Mouse (Mus musculus): Measurements from ENCODE around the gene Apbb1.

Apbb1 gene

DNA sequence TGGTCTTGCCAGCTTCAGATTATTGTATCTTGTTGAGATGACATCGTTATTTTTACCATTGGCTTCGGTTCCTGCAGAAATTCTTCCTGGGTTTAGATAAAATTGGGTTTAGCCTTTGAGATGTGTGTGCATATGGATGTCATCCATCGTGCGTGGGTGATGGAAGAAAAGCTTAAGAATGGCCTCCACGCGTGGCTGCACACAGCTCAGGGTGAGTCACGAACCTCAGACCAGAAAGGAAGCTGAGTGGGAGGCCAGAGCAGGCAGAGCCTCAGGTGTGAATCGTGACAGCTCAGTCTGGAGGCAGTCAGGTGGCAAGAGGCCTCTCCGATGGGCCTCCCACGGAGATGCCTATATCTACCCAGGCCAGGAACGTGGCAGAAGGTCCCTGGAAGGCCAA lies 62.1 kb downstream of the Apbb1 start:
- DNase-seq: no peak

DNA sequence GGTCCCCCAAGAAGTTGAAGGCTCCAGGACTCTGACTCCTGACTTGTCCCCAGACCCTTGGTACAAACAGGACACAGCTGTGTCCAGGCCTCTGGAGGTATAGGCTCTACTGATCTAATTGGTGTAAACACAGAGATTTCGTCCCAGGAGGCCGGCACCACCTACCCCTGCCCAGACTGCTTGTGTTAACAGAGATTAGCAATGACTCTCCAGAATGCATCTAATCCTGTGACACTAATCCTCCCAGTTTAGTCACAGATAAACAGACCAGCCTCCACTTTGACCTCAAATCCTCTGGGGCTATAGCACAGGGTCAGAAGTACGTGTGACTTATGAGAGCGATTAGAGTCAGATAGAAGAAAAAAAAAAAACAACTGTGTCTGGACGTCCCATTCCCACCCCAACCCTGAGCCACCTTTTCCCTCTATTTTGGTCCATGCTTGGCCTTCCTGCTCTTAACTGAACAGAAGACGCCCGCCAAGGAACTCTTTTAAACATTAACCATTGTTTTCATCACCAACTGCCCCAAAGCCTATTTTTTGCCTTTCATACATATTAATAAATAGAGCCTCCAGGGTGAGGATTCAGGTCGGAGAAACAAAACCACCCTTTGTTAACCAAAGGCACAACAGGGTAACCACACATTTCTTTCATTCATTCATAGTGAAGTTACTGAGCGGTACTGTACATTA lies 64.6 kb downstream of the Apbb1 start:
- DNase-seq: no peak

DNA sequence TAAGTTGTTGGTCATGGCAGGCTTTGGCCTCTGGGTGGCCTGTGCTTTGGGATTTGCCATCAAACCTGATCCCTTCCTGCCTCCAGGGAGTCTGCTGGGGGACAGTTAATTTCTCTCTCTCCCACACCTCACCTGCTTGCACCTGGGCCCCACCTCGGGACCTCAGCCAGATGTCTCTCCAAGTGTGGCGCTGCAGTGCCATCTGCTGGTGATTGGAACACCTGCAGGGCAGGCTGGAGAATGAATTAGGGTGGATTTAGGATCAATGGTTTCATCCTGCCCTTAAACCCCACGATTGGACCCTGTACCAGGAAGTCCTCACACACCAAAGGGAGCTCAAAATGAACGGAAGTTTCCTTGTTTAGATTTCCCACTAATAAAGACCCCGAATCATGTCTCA lies 66.3 kb downstream of the Apbb1 start:
- DNase-seq: peak; percentile 62

DNA sequence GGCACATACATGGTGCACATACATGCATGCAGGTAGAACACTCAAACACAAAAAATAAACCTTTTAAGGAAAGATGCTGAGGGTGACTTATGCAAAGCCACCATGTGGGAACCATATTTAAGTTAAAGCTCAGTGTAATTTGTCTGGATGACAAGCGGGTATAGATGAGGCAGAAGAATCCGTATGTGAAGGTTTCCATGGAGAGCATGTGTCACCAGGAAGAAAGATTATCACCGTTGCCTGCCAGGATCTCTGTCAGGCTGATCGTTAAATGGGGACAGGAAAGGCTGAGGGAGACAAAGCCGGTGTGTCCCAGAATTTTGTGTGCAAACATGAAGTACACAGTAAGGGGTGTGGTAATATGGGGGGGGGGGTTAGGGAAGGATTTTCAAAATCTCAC lies 66.9 kb downstream of the Apbb1 start:
- DNase-seq: no peak

DNA sequence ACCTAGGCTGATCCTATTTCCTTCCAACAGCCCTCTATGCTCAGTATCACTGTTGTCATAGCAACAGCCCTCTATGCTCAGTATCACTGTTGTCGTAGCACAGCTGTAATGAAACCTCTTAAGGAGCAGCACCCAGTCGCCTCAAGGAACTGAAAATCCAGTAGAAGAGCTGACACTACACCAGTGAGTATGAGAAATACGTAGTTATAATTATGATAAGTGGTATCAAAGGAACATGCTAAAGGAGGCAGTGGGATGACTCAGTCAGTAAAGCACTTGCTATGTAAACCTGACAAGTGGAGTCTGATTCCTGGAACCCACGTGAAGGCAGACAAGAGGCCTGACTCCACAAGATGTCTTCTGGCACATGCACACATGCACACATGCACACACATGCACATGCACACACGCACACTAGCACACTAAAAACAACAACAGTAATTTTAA lies 67.6 kb downstream of the Apbb1 start:
- DNase-seq: no peak

DNA sequence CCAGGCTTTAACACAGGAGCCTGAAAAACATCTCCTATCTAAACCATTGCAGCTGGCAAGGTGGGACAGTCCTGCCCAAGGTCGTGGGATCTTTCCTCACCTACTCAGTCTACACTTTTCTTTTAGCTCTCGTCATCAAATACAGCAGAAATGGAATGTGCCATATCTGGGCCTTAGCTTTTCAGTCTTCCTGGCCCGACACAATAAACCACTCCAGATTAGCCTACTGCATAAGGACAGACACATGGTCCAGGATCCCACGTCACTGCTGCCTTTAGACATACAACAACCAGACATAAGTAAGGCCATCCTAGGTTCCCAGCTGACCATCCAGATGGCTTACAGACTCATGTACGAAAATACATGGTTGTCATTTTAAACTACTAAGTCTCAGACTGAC lies 71.3 kb downstream of the Apbb1 start:
- no peak for DNase-seq

Data from thymus, postnatal 14 days (tissue).